Mouse (Mus musculus): ENCODE results near the gene Slc2a5. TPM values are rescaled to one million over a fixed set of nuclear protein-coding genes. Genes with fewer than 3 reads are reported as not detected.

Slc2a5 gene
- total RNA-seq, 2 experiments from 2014 or later, result 4.2 to 5.3 TPM

GRCm38 (mm10) chr4:150098880-150099279, 20.2 kb upstream of the Slc2a5 start:
- peak; percentile 40 to 81 for DNase-seq (ENCODE audit: low spot score in 2 of 2)

DNA sequence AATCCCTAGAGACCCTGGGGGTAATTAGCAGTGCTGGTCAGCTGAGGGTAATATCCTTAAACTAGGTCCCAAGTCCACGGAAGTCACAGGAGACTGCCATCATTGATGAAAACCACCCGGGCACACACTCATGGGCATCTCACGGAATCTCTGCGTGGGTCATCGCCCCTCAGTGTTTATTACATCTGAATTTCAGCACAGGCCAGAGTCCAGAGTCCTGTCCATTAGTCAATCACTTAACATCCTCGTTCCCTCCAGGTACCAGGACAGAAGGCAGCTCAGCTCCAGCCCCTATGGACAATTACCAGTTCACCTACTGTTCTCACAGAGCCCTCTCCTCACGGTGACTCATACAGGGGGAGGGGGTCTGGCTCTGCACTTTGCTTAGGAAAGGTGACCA, 16.3 kb upstream of the Slc2a5 start:
- DNase-seq (ENCODE audit: low spot score in 2 of 2), result no peak

GRCm38 (mm10) chr4:150105671-150106070, 13.4 kb upstream of the Slc2a5 start:
- DNase-seq (ENCODE audit: low spot score in 2 of 2), result no peak

GRCm38 (mm10) chr4:150106637-150107036, 12.4 kb upstream of the Slc2a5 start:
- no peak for DNase-seq (ENCODE audit: low spot score in 2 of 2)

- DNase-seq (ENCODE audit: low spot score in 2 of 2), result peak in 1 of 2 experiments; percentile 25
Observed at GRCm38 (mm10) chr4:150109636-150110035, 9.4 kb upstream of the Slc2a5 start.

- DNase-seq (ENCODE audit: low spot score in 2 of 2), result no peak
Observed at GRCm38 (mm10) chr4:150110373-150110772, 8.7 kb upstream of the Slc2a5 start.

DNA sequence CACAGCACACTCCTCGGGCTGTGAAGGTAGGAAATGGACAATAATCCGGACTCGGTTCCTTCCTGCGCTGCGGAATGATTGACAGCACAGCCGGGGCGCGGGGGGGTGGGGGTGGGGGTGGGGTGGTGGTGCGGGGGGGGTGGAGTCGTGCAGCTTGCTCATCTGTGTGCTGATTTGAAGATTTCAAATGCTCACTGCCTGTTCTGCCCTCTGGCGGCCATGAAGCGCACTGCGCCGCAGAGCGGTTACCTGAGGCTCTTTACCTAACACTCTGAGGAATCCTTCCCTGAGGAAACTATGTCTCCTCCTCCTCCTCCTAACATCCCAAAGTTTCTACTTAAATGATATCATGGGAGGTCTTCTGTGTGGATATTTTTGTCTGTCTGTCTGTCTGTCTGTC, 6.2 kb upstream of the Slc2a5 start:
- DNase-seq (ENCODE audit: low spot score in 2 of 2), result peak; percentile 45 to 50

DNA sequence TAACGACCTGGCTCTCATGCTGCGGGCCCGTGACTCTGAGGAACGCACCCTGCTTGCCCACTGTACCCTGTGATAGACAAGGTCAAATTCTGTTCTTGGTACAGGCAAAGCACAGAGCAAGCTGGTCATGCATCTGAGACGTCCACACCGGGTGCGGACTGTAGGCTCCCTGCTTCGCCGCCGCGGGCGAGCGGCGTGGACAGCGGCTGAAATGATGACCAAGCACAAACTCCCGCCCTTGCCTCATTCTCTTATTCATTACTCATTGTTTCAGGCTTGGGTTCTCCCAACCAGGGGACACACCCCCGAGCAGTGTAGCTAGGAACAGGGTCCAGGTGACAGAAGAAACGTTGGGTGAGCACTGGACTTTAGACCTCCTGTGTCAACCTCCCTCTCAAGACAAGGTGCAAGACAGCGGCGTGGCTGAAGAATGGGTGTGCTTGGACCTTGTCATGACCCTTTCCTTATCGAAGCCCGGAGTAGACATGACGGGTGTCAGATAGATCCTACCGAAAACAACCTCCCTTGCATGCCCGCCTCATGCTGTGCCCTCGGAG, 4.5 kb upstream of the Slc2a5 start:
- no peak for DNase-seq (ENCODE audit: low spot score in 2 of 2)

- peak in 1 of 2 experiments; percentile 45 for DNase-seq (ENCODE audit: low spot score in 2 of 2)
Observed at GRCm38 (mm10) chr4:150117311-150117710, 1.8 kb upstream of the Slc2a5 start.

DNA sequence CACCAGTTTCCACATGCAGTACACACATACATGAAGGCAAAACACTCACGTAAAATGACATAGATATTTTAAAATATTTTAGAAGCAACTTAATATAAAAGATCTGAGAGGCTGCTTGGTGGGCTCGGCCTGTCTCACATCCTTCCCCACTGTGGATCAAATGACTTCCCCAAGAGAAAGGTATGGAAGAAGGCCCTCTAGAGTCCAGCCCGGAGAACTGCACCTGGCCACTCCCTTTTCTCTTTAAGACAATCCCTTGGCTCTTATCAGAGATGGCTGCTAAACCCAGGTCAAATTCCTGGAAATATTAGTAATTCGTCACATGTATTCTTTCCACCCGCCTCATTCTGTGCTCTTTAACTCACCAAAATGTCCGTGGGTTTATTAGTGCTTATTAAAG, 920 bp upstream of the Slc2a5 start:
- DNase-seq (ENCODE audit: low spot score in 2 of 2), result no peak

DNA sequence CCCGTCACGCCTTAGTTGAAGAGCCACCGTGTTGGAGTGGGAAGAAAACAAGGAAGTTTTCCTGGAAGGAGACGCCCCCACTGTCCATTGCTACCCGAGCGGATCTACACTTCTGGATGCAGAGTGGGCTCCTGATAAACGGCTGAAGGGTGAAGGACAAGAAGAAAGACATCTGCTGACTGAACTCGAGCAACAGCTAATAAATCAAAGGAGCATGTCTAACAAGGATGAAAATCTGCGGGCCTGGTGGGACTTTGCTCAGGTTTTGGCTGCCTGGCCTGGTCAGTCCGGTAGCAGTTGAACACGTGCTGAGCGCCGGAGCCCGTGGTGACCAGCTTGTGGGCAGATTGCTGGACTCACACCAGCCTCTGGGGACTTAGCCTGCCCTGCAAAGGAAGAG, 557 bp downstream of the Slc2a5 start:
- DNase-seq (ENCODE audit: low spot score in 2 of 2), result no peak

GRCm38 (mm10) chr4:150120173-150120833, 1.2 kb downstream of the Slc2a5 start:
- no peak for DNase-seq (ENCODE audit: low spot score in 2 of 2)

DNA sequence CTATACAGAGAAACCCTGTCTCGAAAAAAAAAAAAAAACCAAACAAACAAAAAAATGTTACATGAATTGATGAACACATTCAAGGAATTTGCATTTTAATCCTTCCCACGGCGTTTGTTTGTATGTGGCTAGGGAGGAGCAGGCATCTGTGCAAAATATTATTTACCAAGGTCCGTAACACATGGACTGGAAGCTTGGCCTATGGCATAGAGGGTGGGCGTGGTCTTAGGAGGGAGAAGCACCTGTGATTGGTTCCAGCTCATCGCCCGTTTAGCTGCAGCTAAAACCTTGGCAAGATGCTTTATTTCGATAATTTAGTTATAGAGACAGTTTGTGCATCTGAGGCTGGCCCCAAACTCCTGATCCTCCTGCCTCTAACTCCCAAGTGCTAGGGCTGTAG, 2.3 kb downstream of the Slc2a5 start:
- DNase-seq (ENCODE audit: low spot score in 2 of 2), result no peak

DNA sequence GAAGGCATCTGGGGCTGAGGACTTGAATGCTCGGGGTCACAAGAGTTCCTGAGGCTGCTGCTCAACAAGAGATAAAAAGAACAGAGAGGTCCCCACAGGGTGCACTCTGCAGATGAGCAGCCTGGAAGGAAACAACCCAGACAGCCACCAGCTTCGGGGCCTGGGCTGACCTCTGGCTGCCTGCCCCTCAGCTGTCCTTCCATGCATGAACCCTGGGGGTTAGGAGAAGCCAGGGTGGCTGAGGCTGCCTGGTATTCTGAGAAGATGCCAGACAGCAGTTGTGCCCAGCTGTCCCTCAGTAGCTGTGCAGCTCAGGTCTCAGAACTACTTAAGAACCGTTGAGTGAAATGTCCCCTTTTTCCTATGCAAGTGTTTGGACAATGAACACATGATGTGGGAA, 3.4 kb downstream of the Slc2a5 start:
- DNase-seq (ENCODE audit: low spot score in 2 of 2), result no peak

- no peak for DNase-seq (ENCODE audit: low spot score in 2 of 2)
Observed at GRCm38 (mm10) chr4:150126373-150126772, 7.3 kb downstream of the Slc2a5 start.

GRCm38 (mm10) chr4:150127894-150128293, 8.8 kb downstream of the Slc2a5 start:
- DNase-seq (ENCODE audit: low spot score in 2 of 2), result no peak

- DNase-seq (ENCODE audit: low spot score in 2 of 2), result no peak
Observed at GRCm38 (mm10) chr4:150128571-150128970, 9.5 kb downstream of the Slc2a5 start.

DNA sequence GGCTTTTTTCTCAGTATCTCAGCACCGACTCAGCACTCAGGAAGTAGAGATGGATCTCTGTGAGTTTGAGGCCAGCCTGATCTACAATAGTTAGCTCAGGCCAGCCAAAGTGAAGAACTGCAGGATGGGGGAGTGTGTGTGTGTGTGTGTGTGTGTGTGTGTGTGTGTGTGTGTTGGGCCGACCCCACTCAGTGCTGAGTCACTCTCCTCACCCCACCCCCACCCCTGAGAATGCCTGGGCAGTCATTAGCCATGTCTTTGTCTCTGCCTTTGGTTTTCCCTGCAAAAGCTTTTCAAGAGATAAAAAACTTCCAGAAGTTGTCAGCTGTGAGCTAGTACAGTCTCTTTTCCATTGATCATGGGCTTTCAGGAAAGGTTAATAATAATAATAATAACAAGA, 11.6 kb downstream of the Slc2a5 start:
- DNase-seq (ENCODE audit: low spot score in 2 of 2), result no peak

- DNase-seq (ENCODE audit: low spot score in 2 of 2), result no peak
Observed at GRCm38 (mm10) chr4:150132692-150133271, 13.7 kb downstream of the Slc2a5 start.

- no peak for DNase-seq (ENCODE audit: low spot score in 2 of 2)
Observed at GRCm38 (mm10) chr4:150135254-150135653, 16.2 kb downstream of the Slc2a5 start.

GRCm38 (mm10) chr4:150136693-150137092, 17.6 kb downstream of the Slc2a5 start:
- DNase-seq (ENCODE audit: low spot score in 2 of 2), result peak; percentile 53 to 68

GRCm38 (mm10) chr4:150137368-150138083, 18.4 kb downstream of the Slc2a5 start:
- DNase-seq (ENCODE audit: low spot score in 2 of 2), result no peak

All from layer of hippocampus, postnatal 14 days (tissue).